Mouse (Mus musculus): ENCODE measurements around the gene Akap7.

Gene Akap7

GRCm38 (mm10) chr10:25133581-25133980 lies 174.1 kb downstream of the Akap7 start:
- DNase-seq (ENCODE audit: low spot score in 2 of 2) = no peak

- DNase-seq (ENCODE audit: low spot score in 2 of 2) = no peak
These were observed 179.2 kb downstream of the Akap7 start for GRCm38 (mm10) chr10:25128455-25128863.

- DNase-seq (ENCODE audit: low spot score in 2 of 2) = no peak
These were observed 181.6 kb downstream of the Akap7 start for GRCm38 (mm10) chr10:25126035-25126434.

- no peak for DNase-seq (ENCODE audit: low spot score in 2 of 2)
These were observed 186.7 kb downstream of the Akap7 start for GRCm38 (mm10) chr10:25120871-25121554.
